Mouse (Mus musculus): ENCODE measurements around the gene Tll2. TPM values are rescaled to one million over a fixed set of nuclear protein-coding genes. Genes with fewer than 3 reads are reported as not detected.

Gene Tll2
- polyA plus RNA-seq (2017; shearing (Covaris generic)): under 1 TPM in 1 of 2 experiments, not detected in 1; 0.07 TPM

GRCm38 (mm10) chr19:41206811-41207344 is at the start of gene Tll2:
Gene Tll2, minus strand, starts transcription at chr19:41206835.

GRCm38 (mm10) chr19:41076906-41077305 is 129.7 kb downstream of the Tll2 start, which contains the start of gene Opalin:
Gene Opalin, minus strand, starts transcription at chr19:41077113.

Other genes with a start within 250 kb of the Tll2 start
- 1 to 10 TPM in 1 of 2 experiments, under 1 TPM in 1; 0.75 to 2.3 TPM for gene Blnk, start 212.3 kb downstream of the Tll2 start, polyA plus RNA-seq (2017; shearing (Covaris generic))
- under 1 TPM; 0.63 to 0.87 TPM for gene Dntt, start 177.6 kb downstream of the Tll2 start, polyA plus RNA-seq (2017; shearing (Covaris generic))
- gene Opalin, start 129.7 kb downstream of the Tll2 start, polyA plus RNA-seq (2017; shearing (Covaris generic)): not detected
- 100 to 1,000 TPM; 275 to 287 TPM for gene Tm9sf3, start 57.2 kb upstream of the Tll2 start, polyA plus RNA-seq (2017; shearing (Covaris generic))
- 10 to 100 TPM in 1 of 2 experiments, 1 to 10 TPM in 1; 4.4 to 14.5 TPM for gene Pik3ap1, start 178.3 kb upstream of the Tll2 start, polyA plus RNA-seq (2017; shearing (Covaris generic))